Mouse (Mus musculus) cerebellum, adult 18-20 months (tissue): ENCODE measurements around the gene Prim2.
"Not testable (repeated sequence)": the region's sequence is repeated elsewhere in the genome, so short reads cannot be mapped to it uniquely, and the experiment has no call there.

Experiments used
- DNase-seq, 2 experiments: peaks; one replicate each; pipeline ENCODE4 v3.0.0; 2021

The Prim2 gene

DNA sequence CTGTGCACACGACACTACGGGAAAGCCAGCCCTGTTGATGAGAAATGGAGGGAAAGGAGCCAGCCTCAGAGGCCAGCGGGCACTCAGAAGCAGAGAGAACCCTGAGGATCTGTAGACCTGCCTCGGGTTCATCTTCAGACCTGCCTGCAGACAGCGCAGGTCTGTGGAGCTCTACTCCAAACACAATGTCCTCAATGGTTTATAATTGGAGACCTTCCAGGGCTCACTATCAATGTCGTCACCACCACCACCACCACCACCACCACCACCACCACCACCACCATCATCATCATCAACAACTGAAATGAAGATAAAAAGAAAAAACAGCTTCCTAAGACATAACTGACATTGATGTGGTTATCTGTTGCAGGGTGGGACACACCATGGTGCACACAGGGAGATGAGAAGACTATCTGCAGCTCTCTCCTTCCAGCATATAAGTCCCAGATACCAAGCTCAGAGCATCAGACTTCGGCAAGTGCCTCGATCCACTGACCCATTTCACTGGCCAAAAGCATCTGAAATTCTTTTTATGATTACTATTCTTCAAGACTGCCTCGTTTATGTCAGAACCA lies 20.0 kb downstream of the Prim2 start:
- DNase-seq, result no peak

DNA sequence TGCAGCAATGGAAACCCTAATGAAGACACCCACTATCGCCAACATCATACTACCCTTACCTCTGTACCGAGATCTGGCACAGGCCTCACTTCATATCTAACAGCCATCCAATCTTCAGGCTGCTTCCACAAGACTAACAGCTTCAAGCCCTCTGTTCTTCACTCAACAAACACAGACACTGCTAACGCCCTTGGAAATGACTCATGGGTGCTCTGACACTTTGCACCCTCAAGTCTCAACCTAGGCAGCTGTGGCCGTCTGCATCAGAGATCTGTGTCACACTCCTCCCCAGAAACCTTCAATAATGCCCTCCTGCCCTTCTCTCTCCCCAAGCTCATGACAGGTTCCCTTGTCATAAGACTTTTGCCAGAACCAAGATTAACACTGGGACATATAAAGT lies 20.6 kb downstream of the Prim2 start:
- no peak for DNase-seq

DNA sequence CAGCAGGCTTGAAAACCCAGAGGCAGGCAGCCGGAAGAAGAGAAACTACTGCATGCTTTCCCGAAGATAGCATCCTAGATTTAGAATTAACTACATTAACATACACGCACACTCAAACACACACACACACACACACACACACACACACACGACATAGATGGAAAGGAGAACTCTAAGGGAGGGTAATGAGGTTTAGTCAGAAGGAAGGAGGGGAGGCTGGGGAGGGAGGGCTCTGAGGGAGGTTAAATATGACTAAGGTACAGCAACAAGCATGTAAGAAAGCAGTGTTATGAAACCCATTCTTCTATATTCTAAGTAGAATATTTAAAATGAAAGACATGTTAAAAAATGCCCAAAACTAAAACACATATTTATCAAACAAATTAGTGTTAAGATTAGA lies 21.9 kb downstream of the Prim2 start:
- no peak for DNase-seq

DNA sequence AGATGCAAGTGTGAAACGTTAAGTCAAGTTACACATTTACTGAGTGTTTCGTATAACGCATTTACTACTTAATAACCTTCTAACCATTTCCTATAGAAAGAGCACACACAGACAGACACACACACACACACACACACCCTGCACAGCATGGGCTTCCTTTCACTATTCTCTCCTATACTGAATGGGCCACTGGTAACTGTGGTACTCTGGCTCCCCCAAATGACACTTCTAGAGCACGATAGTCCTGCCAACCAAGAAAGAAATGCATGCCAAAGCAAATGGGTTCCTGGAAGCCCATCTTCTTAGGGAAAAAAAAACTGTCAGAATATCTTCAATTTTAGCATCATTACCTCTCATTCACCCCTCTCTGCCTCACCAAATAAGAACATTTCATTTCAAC lies 22.4 kb downstream of the Prim2 start:
- DNase-seq, result peak in 1 of 2 experiments; percentile 14

DNA sequence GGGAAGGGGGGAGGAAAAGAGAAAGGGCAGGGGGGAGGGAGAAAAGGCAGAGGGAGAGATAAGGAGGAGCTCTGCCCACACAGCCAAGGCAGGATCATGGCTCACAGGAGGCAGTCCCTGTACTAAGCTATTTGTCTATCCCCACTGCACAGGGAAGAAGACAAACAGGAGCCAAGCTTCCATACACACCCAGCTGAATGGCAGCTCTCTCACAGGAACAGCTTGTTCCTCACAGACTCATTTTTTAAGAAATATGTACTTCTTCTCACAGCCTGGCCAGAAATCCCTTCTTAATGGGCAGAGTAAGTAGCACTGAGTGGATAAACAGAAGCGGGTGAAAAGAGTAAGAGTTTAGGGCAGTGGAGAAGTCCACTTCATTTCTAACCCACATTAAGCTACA lies 23.9 kb downstream of the Prim2 start:
- no peak for DNase-seq

DNA sequence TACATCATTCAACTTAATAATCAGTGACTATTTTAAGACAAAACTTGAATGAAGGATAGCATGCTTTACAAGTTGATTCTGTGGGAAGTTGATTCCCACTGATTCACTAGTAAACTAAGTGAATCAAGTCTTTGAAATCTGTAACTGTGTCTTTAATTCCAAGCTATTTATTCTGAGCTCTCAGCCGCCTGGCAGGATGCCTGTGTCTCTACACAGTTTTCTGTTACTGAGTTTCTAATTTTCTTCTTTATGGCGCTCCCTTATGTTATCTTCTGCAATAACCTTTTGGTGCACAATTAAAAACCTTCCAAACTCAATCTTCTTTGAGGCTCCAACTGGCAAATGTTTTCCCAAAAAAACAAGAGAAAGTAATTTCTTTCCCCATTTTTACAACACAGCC lies 28.5 kb downstream of the Prim2 start:
- no peak for DNase-seq

GRCm38 (mm10) chr1:33640089-33640488 lies 29.5 kb downstream of the Prim2 start:
- DNase-seq, result no peak

DNA sequence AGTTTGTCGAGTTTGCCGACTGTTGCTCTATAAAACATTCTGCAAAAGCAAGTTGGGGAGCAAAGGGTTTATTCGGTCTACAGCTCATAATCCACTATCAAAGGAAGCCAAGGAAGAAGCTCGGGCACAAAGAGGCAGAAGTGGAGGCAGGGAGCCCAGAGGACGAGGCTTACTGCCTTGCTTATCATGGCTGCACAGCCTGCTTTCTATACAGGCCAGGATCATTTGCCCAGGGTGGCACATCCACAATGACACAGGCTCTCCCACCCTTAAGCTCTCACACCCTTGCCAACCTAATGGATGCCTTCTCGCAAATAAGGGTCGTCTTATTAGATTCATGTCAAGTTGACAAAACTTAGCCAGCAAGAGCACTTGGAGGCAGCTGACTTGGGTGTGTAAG lies 30.4 kb downstream of the Prim2 start:
- no peak for DNase-seq

GRCm38 (mm10) chr1:33637827-33638226 lies 31.8 kb downstream of the Prim2 start:
- no peak for DNase-seq

DNA sequence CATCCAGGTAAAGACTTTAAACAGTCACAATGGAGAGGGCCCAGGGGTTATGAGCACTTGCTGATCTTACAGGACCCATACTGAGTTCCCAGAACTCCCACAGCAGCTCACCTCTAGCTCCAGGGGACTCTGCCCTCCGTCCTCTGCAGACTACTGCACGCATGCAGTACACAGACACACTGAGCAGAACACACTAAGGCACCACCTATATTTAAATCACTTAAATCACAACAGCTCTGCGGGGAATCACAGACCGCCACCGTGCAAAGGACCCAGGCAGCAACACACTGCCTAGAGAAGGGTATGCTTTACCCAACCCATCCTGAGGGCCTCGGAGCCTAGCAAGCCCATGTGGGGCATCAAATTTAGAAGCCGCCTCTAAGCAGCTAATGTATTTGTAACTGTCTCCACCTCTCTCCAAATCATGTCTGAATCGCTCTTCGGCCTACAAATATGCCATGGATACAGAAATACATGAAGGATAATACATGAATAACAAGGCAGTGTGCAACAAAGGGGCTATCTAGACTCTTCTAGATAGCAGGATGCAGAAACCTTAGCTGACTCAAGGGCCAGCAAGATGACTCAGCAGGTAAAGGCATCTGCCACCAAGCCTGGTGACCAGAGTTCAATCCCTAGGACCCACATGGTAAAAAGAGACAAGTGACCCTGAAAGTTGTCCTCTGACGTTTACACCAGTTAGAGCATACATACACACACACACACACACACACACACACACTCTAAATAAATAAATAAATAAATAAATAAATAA lies 33.0 kb downstream of the Prim2 start:
- DNase-seq, result no peak

- DNase-seq, result not testable (repeated sequence)
These were observed 38.5 kb downstream of the Prim2 start for GRCm38 (mm10) chr1:33631002-33631618.

GRCm38 (mm10) chr1:33627803-33628202 lies 41.8 kb downstream of the Prim2 start:
- DNase-seq, result no peak

- no peak for DNase-seq
These were observed 42.5 kb downstream of the Prim2 start for GRCm38 (mm10) chr1:33627070-33627469.

DNA sequence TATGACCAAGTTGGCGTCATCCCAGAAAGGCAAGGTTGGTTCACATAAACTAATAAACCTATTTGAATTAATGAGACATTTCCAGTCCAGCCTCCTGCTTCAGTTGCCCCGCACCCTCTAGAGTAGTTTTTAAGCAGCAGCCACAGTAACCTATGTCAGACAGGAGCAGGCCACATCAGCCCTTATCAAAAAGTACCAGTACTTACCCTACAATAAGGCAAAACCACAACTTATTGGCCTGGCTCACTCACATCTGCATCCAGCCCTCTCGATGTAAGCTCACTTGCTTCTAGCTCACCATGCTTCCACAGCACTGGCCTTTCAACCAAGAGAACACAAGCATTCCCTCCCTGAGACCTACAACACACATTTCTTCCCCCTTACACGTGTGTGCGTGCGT lies 44.7 kb downstream of the Prim2 start:
- no peak for DNase-seq

GRCm38 (mm10) chr1:33624441-33624840 lies 45.2 kb downstream of the Prim2 start:
- no peak for DNase-seq

- no peak for DNase-seq
These were observed 47.8 kb downstream of the Prim2 start for GRCm38 (mm10) chr1:33621791-33622190.

DNA sequence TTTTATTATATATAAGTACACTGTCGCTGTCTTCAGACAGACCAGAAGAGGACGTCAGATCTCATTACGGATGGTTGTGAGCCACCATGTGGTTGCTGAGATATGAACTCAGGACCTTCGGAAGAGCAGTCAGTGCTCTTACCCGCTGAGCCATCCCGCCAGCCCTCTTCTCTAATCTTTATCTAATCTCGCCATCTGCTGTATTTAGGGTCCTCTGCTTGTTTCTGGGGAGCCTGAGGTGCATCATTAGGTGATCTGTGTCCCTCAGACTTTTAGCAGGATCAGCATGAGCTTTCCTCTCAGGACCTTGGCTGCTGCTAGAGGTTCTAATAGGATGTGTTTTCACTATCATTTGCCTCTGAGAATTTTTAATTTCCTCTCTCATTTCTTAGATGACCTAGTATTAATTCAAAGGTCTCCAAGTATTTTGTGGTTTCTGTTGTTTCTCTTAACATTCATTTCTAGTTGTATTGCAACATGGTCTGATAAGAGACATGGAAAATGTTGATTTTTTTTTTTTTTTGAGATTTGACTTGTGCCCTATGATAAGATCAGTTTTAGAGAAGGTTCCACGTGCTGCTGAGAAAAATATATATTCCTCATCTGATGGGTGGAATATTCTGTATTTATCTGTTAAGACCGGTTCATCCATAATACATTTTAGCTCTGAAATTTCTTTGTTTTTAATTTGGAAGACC lies 49.4 kb downstream of the Prim2 start:
- no peak for DNase-seq

GRCm38 (mm10) chr1:33616642-33617041 lies 53.0 kb downstream of the Prim2 start:
- not testable (repeated sequence) for DNase-seq

- no peak for DNase-seq
These were observed 57.5 kb downstream of the Prim2 start for GRCm38 (mm10) chr1:33612100-33612499.

DNA sequence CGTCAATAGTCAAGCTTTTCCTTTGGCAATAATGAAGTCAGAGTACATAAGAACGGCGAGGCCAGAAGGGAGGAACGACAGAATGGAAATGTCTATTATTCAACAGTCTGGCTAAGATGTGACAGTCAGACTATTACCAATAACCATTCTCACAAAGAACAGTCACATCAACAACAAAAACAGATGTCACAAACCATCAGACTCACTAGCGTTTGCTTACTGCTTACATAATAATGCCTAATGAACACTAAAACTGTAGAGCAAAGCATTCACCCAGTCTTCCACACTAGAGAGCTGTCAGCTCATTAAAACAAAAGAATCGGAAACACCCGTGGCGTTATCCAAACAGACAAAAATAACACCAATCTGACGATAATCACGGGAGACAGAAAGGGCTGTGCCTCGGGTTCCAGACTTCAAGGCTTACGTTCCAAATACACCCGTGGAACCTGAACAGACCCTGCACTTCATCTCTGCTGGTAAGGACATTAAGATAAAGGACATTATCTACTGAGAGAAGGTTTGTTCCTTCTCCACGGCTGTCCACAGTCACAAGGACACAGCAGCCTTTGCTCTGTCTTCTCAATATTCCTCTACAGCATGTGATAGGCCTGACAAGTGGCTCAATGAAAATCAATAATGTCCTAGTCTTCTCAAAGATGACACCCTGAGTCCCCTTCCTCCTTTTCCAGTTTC lies 59.4 kb downstream of the Prim2 start:
- DNase-seq, result no peak

DNA sequence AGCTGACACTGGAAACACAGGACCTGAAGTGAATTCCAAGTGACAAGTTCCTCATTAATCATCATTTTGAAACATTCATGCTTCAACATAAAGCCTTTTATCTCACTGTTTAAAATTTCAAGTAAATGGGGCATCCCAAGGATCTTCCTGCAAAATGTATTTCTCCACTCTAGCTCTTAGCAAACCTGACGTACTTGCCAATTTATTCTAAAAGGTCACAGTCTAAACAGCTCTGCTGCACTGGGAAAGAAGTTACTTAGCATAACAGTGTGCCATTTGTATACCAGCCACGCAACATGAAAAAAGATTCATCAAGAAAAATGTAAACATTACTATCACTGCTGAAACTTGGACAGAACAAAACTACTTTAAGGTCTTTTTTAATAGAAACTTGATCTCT lies 61.5 kb downstream of the Prim2 start:
- DNase-seq, result no peak

DNA sequence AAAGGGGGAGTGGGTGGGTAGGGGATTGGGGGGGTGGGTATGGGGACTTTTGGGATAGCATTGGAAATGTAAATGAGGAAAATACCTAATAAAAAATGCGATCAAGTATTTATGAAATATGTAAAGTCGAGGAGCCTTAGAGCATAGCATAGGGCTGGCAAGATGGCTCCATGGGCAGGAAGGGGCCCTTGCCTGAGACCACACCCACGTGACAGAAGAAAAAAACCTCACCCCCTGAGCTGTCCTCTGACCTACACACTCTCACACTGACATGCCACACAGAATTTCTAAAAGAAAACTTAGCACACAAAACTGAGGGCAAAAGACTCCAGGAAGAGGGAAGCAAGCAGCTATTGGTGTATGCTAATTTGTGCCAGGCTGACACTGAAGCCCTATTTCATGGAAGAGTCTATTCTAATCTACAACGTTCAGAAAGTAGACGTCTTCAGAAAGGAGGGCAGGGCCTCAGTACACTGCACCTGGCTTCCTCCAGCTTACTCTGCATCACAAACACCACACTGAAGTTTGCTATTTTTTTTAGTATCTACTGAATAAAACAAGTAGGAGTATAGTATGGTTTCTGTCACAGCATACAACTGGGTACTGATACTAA lies 65.4 kb downstream of the Prim2 start:
- no peak for DNase-seq

GRCm38 (mm10) chr1:33599698-33600097 lies 69.9 kb downstream of the Prim2 start:
- DNase-seq, result no peak
